In the genomic region with DNA sequence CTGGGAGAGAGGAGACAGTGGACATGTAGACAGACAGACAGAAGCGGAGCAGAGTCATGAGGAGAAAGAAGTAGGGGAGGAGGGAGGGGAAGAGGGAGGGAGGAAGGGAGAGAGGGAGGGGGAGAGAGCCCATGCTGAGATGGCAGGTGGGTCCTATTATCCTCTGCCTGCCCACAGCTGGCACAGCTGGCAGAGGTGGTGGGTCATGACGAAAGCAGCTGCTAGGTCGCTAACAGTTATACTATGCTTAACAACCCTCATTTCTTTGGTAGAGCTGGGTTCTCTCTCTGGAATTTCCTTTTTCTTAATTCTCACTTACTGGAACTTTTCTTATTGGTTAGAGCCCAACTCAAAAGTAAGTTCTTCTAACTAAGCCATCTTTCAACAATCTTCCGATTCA, we compare ENCODE assay signal across 24 mouse cellular contexts. TPM values are rescaled to one million over a fixed set of nuclear protein-coding genes. Genes with fewer than 3 reads are reported as not detected.
"Had no signal": no experiment of that assay in that cellular context is flagged by ENCODE, and none has a peak within 500 bp of the region (broad histone marks: within the 10 kb centered on the region; RNA-seq: fewer than 3 reads in every experiment).

No protein-coding gene starts in this region.

- H3K36me3 ChIP-seq: midbrain, embryonic 12.5 days; neural tube, embryonic 12.5 days; stomach, embryonic 15.5 days had no signal

- H3K27ac ChIP-seq: liver, embryonic 14.5 days; midbrain, embryonic 12.5 days; neural tube, embryonic 12.5 days; stomach, embryonic 15.5 days; stomach, postnatal 0 days had no signal

- H3K9me3 ChIP-seq: midbrain, embryonic 12.5 days; neural tube, embryonic 12.5 days; stomach, embryonic 15.5 days had no signal

- H3K4me3 ChIP-seq: midbrain, embryonic 12.5 days; neural tube, embryonic 12.5 days; stomach, embryonic 15.5 days had no signal

- H3K4me2 ChIP-seq: lung, embryonic 14.5 days; midbrain, embryonic 12.5 days; neural tube, embryonic 12.5 days; stomach, embryonic 15.5 days had no signal

- H3K4me1 ChIP-seq: midbrain, embryonic 12.5 days; neural tube, embryonic 12.5 days; stomach, embryonic 15.5 days had no signal

- H3K9ac ChIP-seq: liver, embryonic 14.5 days; lung, embryonic 14.5 days; midbrain, embryonic 12.5 days; neural tube, embryonic 12.5 days; stomach, embryonic 15.5 days had no signal

- H3K27me3 ChIP-seq: midbrain, embryonic 12.5 days; neural tube, embryonic 12.5 days; stomach, embryonic 15.5 days had no signal

- ATAC-seq: midbrain, embryonic 16.5 days had no signal

- DNase-seq: lung, adult 18-20 months; lung, embryonic 14.5 days; lung, postnatal 10 days; lung, postnatal 4 days; midbrain, embryonic 14.5 days; right cerebral cortex, postnatal 14 days; thymus, adult 2 months; thymus, postnatal 25 days; thymus, postnatal 4 days had no signal

RNA-seq across cellular contexts. Expression of gene Gm5426, which starts 28.9 kb away (rescaled TPM):
- total RNA-seq: megakaryocyte, adult 5-6 weeks; megakaryocyte-erythroid progenitor cell, adult 5-6 weeks; neutrophil, adult 5-6 weeks had no signal
- polyA plus RNA-seq: liver, embryonic 14.5 days; liver, embryonic 16.5 days; lung, embryonic 14.5 days; lung, embryonic 16.5 days; midbrain, embryonic 12.5 days; midbrain, embryonic 14.5 days; midbrain, embryonic 16.5 days; neural tube, embryonic 12.5 days; neural tube, embryonic 14.5 days; spleen, adult 2 months; stomach, embryonic 15.5 days; stomach, postnatal 0 days; testis, adult 2 months; thymus, adult 2 months; urinary bladder, adult 2 months had no signal
